Mouse (Mus musculus) ES-Bruce4 (cell line): ENCODE data around the gene 5430419D17Rik. TPM values are rescaled to one million over a fixed set of nuclear protein-coding genes. Genes with fewer than 3 reads are reported as not detected.

Source experiments
- H3K27ac ChIP-seq: 2 replicates; pipeline ENCODE4 v1.5.1; 2012; ENCODE audit warnings: low read length, inconsistent platforms; ENCODE audit not compliant: insufficient read depth
- H3K27me3 ChIP-seq: 2 replicates; pipeline ENCODE4 v1.6.1; 2012; ENCODE audit warnings: mild to moderate bottlenecking, low read length, inconsistent platforms; ENCODE audit not compliant: control insufficient read depth, poor library complexity, insufficient read depth, severe bottlenecking
- H3K36me3 ChIP-seq: 2 replicates; pipeline ENCODE4 v1.6.1; 2012; ENCODE audit warnings: inconsistent platforms, mild to moderate bottlenecking, low read length, moderate library complexity; ENCODE audit not compliant: control insufficient read depth, poor library complexity, insufficient read depth, severe bottlenecking
- H3K4me1 ChIP-seq: one replicate; pipeline ENCODE4 v1.8.1; 2011; ENCODE audit warnings: low read length; ENCODE audit not compliant: control insufficient read depth, insufficient read depth
- H3K4me3 ChIP-seq: 2 replicates; pipeline ENCODE4 v1.5.1; 2011; ENCODE audit warnings: low read depth, mild to moderate bottlenecking, low read length
- H3K9ac ChIP-seq: 2 replicates; pipeline ENCODE4 v1.6.1; 2012; ENCODE audit warnings: low read depth, mild to moderate bottlenecking, inconsistent platforms; ENCODE audit not compliant: poor library complexity, severe bottlenecking
- H3K9me3 ChIP-seq: replicated peaks from 2 replicates; pipeline ENCODE4 v1.6.1; 2012; ENCODE audit warnings: mild to moderate bottlenecking, low read length, inconsistent platforms; ENCODE audit not compliant: control insufficient read depth, poor library complexity, insufficient read depth, severe bottlenecking
- CTCF ChIP-seq: IDR thresholded peaks from one replicate; pipeline ENCODE4 v1.8.1; 2011; ENCODE audit warnings: low read depth, low read length
- EP300 ChIP-seq: IDR thresholded peaks from 2 replicates; pipeline ENCODE4 v1.6.1; 2011; ENCODE audit warnings: low read depth, low read length; ENCODE audit not compliant: insufficient read depth
- POLR2A ChIP-seq: IDR thresholded peaks from one replicate; pipeline ENCODE4 v1.8.1; 2011; ENCODE audit warnings: low read length; ENCODE audit not compliant: insufficient read depth
- polyA plus RNA-seq: library from polyadenylated mRNA; stranded (reverse); fragments of >200 nt; gene quantifications from 2 replicates; pipeline ENCODE4 v1.2.4, GENCODE M21; 2011; ENCODE audit warnings: low read depth; ENCODE audit not compliant: missing spikeins, insufficient read depth, insufficient read length

5430419D17Rik gene
- polyA plus RNA-seq, 1 experiment: not detected

- Histone ChIP-seq H3K27ac (no peak overlapping the region), H3K9me3 (no peaks in the 10 kb centered on the region), H3K27me3 (no peaks in the 10 kb centered on the region), H3K4me3 (no peak overlapping the region), H3K9ac (no peak overlapping the region), H3K36me3 (no peaks in the 10 kb centered on the region), H3K4me1 (no peaks in the 10 kb centered on the region)
- TF ChIP-seq EP300 (no peak), POLR2A (no peak), CTCF (no peak)
Observed at GRCm38 (mm10) chr7:131331688-131332087, 157.5 kb downstream of the 5430419D17Rik start.

GRCm38 (mm10) chr7:131333564-131333963 lies 159.4 kb downstream of the 5430419D17Rik start, which contains the start of gene Fam24a:
Gene Fam24a, plus strand, starts transcription at chr7:131333864.
- Histone ChIP-seq H3K27ac (no peak within 1 kb of the TSS), H3K9me3 (no peaks in the 10 kb centered on the region), H3K4me1 (no peaks in the 10 kb centered on the region), H3K9ac (no peak within 1 kb of the TSS), H3K4me3 (no peak within 1 kb of the TSS), H3K36me3 (no peaks in the 10 kb centered on the region), H3K27me3 (no peaks in the 10 kb centered on the region)
- TF ChIP-seq POLR2A (no peak), EP300 (no peak), CTCF (no peak)

- H3K27ac ChIP-seq: no peak overlapping the region
- no peak for TF ChIP-seq POLR2A
- no peak for TF ChIP-seq CTCF
- no peak for TF ChIP-seq EP300
Observed at GRCm38 (mm10) chr7:131337502-131338068, 163.4 kb downstream of the 5430419D17Rik start.

GRCm38 (mm10) chr7:131345856-131346541 lies 171.8 kb downstream of the 5430419D17Rik start:
- no peak for TF ChIP-seq CTCF
- no peak for TF ChIP-seq POLR2A
- TF ChIP-seq EP300: no peak
- Histone ChIP-seq H3K27me3 (no peaks in the 10 kb centered on the region), H3K4me3 (no peak overlapping the region), H3K27ac (no peak overlapping the region), H3K9me3 (no peaks in the 10 kb centered on the region), H3K4me1 (no peaks in the 10 kb centered on the region), H3K9ac (no peak overlapping the region), H3K36me3 (peaks cover 28% of the 10 kb centered on the region)

More at GRCm38 (mm10) chr7:131337502-131338068, 163.4 kb downstream of the 5430419D17Rik start:
- H3K9me3 ChIP-seq: no peaks in the 10 kb centered on the region
- 0 out of 2 replicates have a peak, but pooled peaks cover 2% of the 10 kb centered on the region for H3K36me3 ChIP-seq
- H3K27me3 ChIP-seq: no peaks in the 10 kb centered on the region
- H3K4me3 ChIP-seq: no peak overlapping the region
- no peaks in the 10 kb centered on the region for H3K4me1 ChIP-seq
- H3K9ac ChIP-seq: no peak overlapping the region

Other genes with a start within 250 kb of the 5430419D17Rik start
- gene Htra1, start 238.3 kb upstream of the 5430419D17Rik start, polyA plus RNA-seq: 33.2 and 34.2 TPM in 2 replicates
- not detected in 2 replicates for gene Dmbt1, start 142.3 kb upstream of the 5430419D17Rik start, polyA plus RNA-seq
- gene 4933402N03Rik, start 28.1 kb upstream of the 5430419D17Rik start, polyA plus RNA-seq: not detected in 2 replicates
- not detected in 2 replicates for gene Cuzd1, start 147.9 kb downstream of the 5430419D17Rik start, polyA plus RNA-seq
- 1.7 TPM in 1 of 2 replicates, not detected in the other for gene Fam24b, start 155.1 kb downstream of the 5430419D17Rik start, polyA plus RNA-seq
- gene Fam24a, start 159.5 kb downstream of the 5430419D17Rik start, polyA plus RNA-seq: not detected in 2 replicates
- gene 2310057M21Rik, start 188.4 kb downstream of the 5430419D17Rik start, polyA plus RNA-seq: 23.8 and 26.0 TPM in 2 replicates
- gene Pstk, start 196.7 kb downstream of the 5430419D17Rik start, polyA plus RNA-seq: 58.9 and 64.7 TPM in 2 replicates
- 24.6 and 27.7 TPM in 2 replicates for gene Ikzf5, start 236.1 kb downstream of the 5430419D17Rik start, polyA plus RNA-seq
- 34.1 and 38.3 TPM in 2 replicates for gene Acadsb, start 236.2 kb downstream of the 5430419D17Rik start, polyA plus RNA-seq